Mouse (Mus musculus): ENCODE results near the gene Thap4. TPM values are rescaled to one million over a fixed set of nuclear protein-coding genes. Genes with fewer than 3 reads are reported as not detected.

The Thap4 gene
- total and polyA plus RNA-seq, 2 experiments, result 10.0 to 17.5 TPM

GRCm38 (mm10) chr1:93741987-93742386 lies 12.7 kb downstream of the Thap4 start:
- 71% methylated on average over 4 of the region's 4 CpGs for WGBS
- TF ChIP-seq POLR2A (IDR thresholded peaks at IDR 0.05; ENCODE audit: extremely low read depth, insufficient read depth, low read length), result no peak
- TF ChIP-seq CTCF (IDR thresholded peaks at IDR 0.05; ENCODE audit: low read depth, low read length), result no peak
- Histone ChIP-seq H3K27me3 (ENCODE audit: control insufficient read depth, insufficient read depth, low read length) (no peaks in the 10 kb centered on the region), H3K36me3 (ENCODE audit: control insufficient read depth, insufficient read depth, low read length) (no peaks in the 10 kb centered on the region), H3K79me2 (ENCODE audit: control insufficient read depth, insufficient read depth, low read length) (peaks cover 21% of the 10 kb centered on the region), H3K27ac (replicated peaks; ENCODE audit: insufficient read depth, low read depth, low read length) (no peak overlapping the region), H3K4me3 (ENCODE audit: insufficient read depth, low read depth, low read length) (no peak overlapping the region), H3K9ac (ENCODE audit: low read depth, low read length) (no peak overlapping the region), H3K4me1 (ENCODE audit: control insufficient read depth, insufficient read depth, low read length) (peaks cover 11% of the 10 kb centered on the region)
- no peak for DNase-seq (ENCODE audit: extremely low read depth, low read depth, low spot score)

- 98% methylated on average over 2 of the region's 2 CpGs for WGBS
- no peaks in the 10 kb centered on the region for H3K36me3 ChIP-seq (ENCODE audit: control insufficient read depth, insufficient read depth, low read length)
- H3K27me3 ChIP-seq (ENCODE audit: control insufficient read depth, insufficient read depth, low read length), result no peaks in the 10 kb centered on the region
- peaks cover 21% of the 10 kb centered on the region for H3K79me2 ChIP-seq (ENCODE audit: control insufficient read depth, insufficient read depth, low read length)
- H3K4me1 ChIP-seq (ENCODE audit: control insufficient read depth, insufficient read depth, low read length), result no peaks in the 10 kb centered on the region; the same call in 1 of the 2 replicates
- no peak overlapping the region for H3K9ac ChIP-seq (ENCODE audit: low read depth, low read length)
- no peak for TF ChIP-seq CTCF (IDR thresholded peaks at IDR 0.05; ENCODE audit: low read depth, low read length)
- no peak for TF ChIP-seq POLR2A (IDR thresholded peaks at IDR 0.05; ENCODE audit: extremely low read depth, insufficient read depth, low read length)
- no peak for DNase-seq (ENCODE audit: extremely low read depth, low read depth, low spot score)
- H3K27ac ChIP-seq (replicated peaks; ENCODE audit: insufficient read depth, low read depth, low read length), result no peak overlapping the region
- no peak overlapping the region for H3K4me3 ChIP-seq (ENCODE audit: insufficient read depth, low read depth, low read length)
These were observed 14.0 kb downstream of the Thap4 start for GRCm38 (mm10) chr1:93740671-93741070.

GRCm38 (mm10) chr1:93737711-93738110 lies 17.0 kb downstream of the Thap4 start:
- H3K36me3 ChIP-seq (ENCODE audit: control insufficient read depth, insufficient read depth, low read length), result no peaks in the 10 kb centered on the region
- no peak for DNase-seq (ENCODE audit: extremely low read depth, low read depth, low spot score)
- WGBS, result 93% methylated on average over 5 of the region's 5 CpGs
- no peak overlapping the region for H3K27ac ChIP-seq (replicated peaks; ENCODE audit: insufficient read depth, low read depth, low read length)
- TF ChIP-seq CTCF (IDR thresholded peaks at IDR 0.05; ENCODE audit: low read depth, low read length), result no peak
- no peak for TF ChIP-seq POLR2A (IDR thresholded peaks at IDR 0.05; ENCODE audit: extremely low read depth, insufficient read depth, low read length)
- H3K9ac ChIP-seq (ENCODE audit: low read depth, low read length), result no peak overlapping the region
- H3K4me1 ChIP-seq (ENCODE audit: control insufficient read depth, insufficient read depth, low read length), result no peaks in the 10 kb centered on the region; the same call in 1 of the 2 replicates
- H3K27me3 ChIP-seq (ENCODE audit: control insufficient read depth, insufficient read depth, low read length), result no peaks in the 10 kb centered on the region
- no peak overlapping the region for H3K4me3 ChIP-seq (ENCODE audit: insufficient read depth, low read depth, low read length)
- H3K79me2 ChIP-seq (ENCODE audit: control insufficient read depth, insufficient read depth, low read length), result peaks cover 22% of the 10 kb centered on the region

GRCm38 (mm10) chr1:93735859-93736258 lies 18.8 kb downstream of the Thap4 start:
- 89% methylated on average over 3 of the region's 3 CpGs for WGBS

GRCm38 (mm10) chr1:93731880-93732281 lies 22.8 kb downstream of the Thap4 start:
- Histone ChIP-seq H3K9ac (ENCODE audit: low read depth, low read length) (no peak overlapping the region), H3K27me3 (ENCODE audit: control insufficient read depth, insufficient read depth, low read length) (no peaks in the 10 kb centered on the region), H3K27ac (replicated peaks; ENCODE audit: insufficient read depth, low read depth, low read length) (no peak overlapping the region), H3K4me1 (ENCODE audit: control insufficient read depth, insufficient read depth, low read length) (no peaks in the 10 kb centered on the region), H3K79me2 (ENCODE audit: control insufficient read depth, insufficient read depth, low read length) (peaks cover 7% of the 10 kb centered on the region; the same call in 1 of the 2 replicates), H3K4me3 (ENCODE audit: insufficient read depth, low read depth, low read length) (no peak overlapping the region), H3K36me3 (ENCODE audit: control insufficient read depth, insufficient read depth, low read length) (no peaks in the 10 kb centered on the region)
- TF ChIP-seq POLR2A (IDR thresholded peaks at IDR 0.05; ENCODE audit: extremely low read depth, insufficient read depth, low read length) (no peak), CTCF (IDR thresholded peaks at IDR 0.05; ENCODE audit: low read depth, low read length) (no peak)
- 70% methylated on average over 3 of the region's 3 CpGs for WGBS
- no peak for DNase-seq (ENCODE audit: extremely low read depth, low read depth, low spot score)

More at GRCm38 (mm10) chr1:93735859-93736258, 18.8 kb downstream of the Thap4 start:
- H3K27ac ChIP-seq (replicated peaks; ENCODE audit: insufficient read depth, low read depth, low read length), result no peak overlapping the region
- H3K36me3 ChIP-seq (ENCODE audit: control insufficient read depth, insufficient read depth, low read length), result no peaks in the 10 kb centered on the region
- H3K4me1 ChIP-seq (ENCODE audit: control insufficient read depth, insufficient read depth, low read length), result no peaks in the 10 kb centered on the region
- no peaks in the 10 kb centered on the region for H3K27me3 ChIP-seq (ENCODE audit: control insufficient read depth, insufficient read depth, low read length)
- TF ChIP-seq CTCF (IDR thresholded peaks at IDR 0.05; ENCODE audit: low read depth, low read length) (no peak), POLR2A (IDR thresholded peaks at IDR 0.05; ENCODE audit: extremely low read depth, insufficient read depth, low read length) (no peak)
- no peak overlapping the region for H3K9ac ChIP-seq (ENCODE audit: low read depth, low read length)
- H3K4me3 ChIP-seq (ENCODE audit: insufficient read depth, low read depth, low read length), result no peak overlapping the region
- H3K79me2 ChIP-seq (ENCODE audit: control insufficient read depth, insufficient read depth, low read length), result peaks cover 17% of the 10 kb centered on the region
- DNase-seq (ENCODE audit: extremely low read depth, low read depth, low spot score), result no peak

GRCm38 (mm10) chr1:93731103-93731502 lies 23.6 kb downstream of the Thap4 start:
- H3K9ac ChIP-seq (ENCODE audit: low read depth, low read length), result no peak overlapping the region
- H3K27ac ChIP-seq (replicated peaks; ENCODE audit: insufficient read depth, low read depth, low read length), result no peak overlapping the region
- peaks cover 7% of the 10 kb centered on the region; the same call in 1 of the 2 replicates for H3K79me2 ChIP-seq (ENCODE audit: control insufficient read depth, insufficient read depth, low read length)
- 78% methylated on average over 5 of the region's 5 CpGs for WGBS
- no peak overlapping the region for H3K4me3 ChIP-seq (ENCODE audit: insufficient read depth, low read depth, low read length)
- H3K4me1 ChIP-seq (ENCODE audit: control insufficient read depth, insufficient read depth, low read length), result no peaks in the 10 kb centered on the region
- H3K36me3 ChIP-seq (ENCODE audit: control insufficient read depth, insufficient read depth, low read length), result no peaks in the 10 kb centered on the region
- DNase-seq (ENCODE audit: extremely low read depth, low read depth, low spot score), result no peak
- TF ChIP-seq POLR2A (IDR thresholded peaks at IDR 0.05; ENCODE audit: extremely low read depth, insufficient read depth, low read length), result no peak
- no peak for TF ChIP-seq CTCF (IDR thresholded peaks at IDR 0.05; ENCODE audit: low read depth, low read length)
- no peaks in the 10 kb centered on the region for H3K27me3 ChIP-seq (ENCODE audit: control insufficient read depth, insufficient read depth, low read length)
